Mouse (Mus musculus) thymus, adult 2 months (tissue): ENCODE measurements at regions not wholly inside any gene's neighbourhood (a gene's known extent, or its start where the extent isn't known, plus 50 kb on each side); places are given as distances from the start of the nearest gene placed in this dataset.

Experiments
- DNase-seq: peaks from one replicate; pipeline ENCODE4 v3.0.0; 2021
- H3K27ac ChIP-seq: fragments of 200-500 bp; 2 replicates; pipeline ENCODE4 v1.5.1; 2012; ENCODE audit warnings: low read length, control low read depth; ENCODE audit not compliant: control insufficient read depth, insufficient read depth
- H3K27me3 ChIP-seq: fragments of 200-500 bp; 2 replicates; pipeline ENCODE4 v1.6.1; 2012; ENCODE audit warnings: mild to moderate bottlenecking, low read length, moderate library complexity, mixed read lengths; ENCODE audit not compliant: control insufficient read depth, insufficient read depth
- H3K36me3 ChIP-seq: fragments of 200-500 bp; 2 replicates; pipeline ENCODE4 v1.6.1; 2012; ENCODE audit warnings: mild to moderate bottlenecking, low read length, moderate library complexity; ENCODE audit not compliant: control insufficient read depth, insufficient read depth
- H3K4me1 ChIP-seq: fragments of 200-500 bp; replicated peaks from 2 replicates; pipeline ENCODE4 v1.6.1; 2012; ENCODE audit warnings: low read length; ENCODE audit not compliant: control insufficient read depth, insufficient read depth
- H3K4me3 ChIP-seq: fragments of 200-500 bp; 2 replicates; pipeline ENCODE4 v1.5.1; 2012; ENCODE audit warnings: mild to moderate bottlenecking, low read length, control low read depth, moderate library complexity; ENCODE audit not compliant: control insufficient read depth, insufficient read depth
- CTCF ChIP-seq: fragments of 200-500 bp; IDR thresholded peaks from 2 replicates; pipeline ENCODE4 v1.5.1; 2012; ENCODE audit warnings: mild to moderate bottlenecking, control low read depth, low read length, moderate library complexity, borderline replicate concordance; ENCODE audit not compliant: control insufficient read depth, poor library complexity, insufficient read depth; ENCODE audit errors: extremely low read depth
- POLR2A ChIP-seq: fragments of 200-500 bp; IDR thresholded peaks from 2 replicates; pipeline ENCODE4 v1.6.1; 2012; ENCODE audit warnings: mild to moderate bottlenecking, low read length, control low read depth, moderate library complexity; ENCODE audit not compliant: control insufficient read depth, poor library complexity, insufficient read depth; ENCODE audit errors: extremely low read depth
- WGBS: fragments of 180-500 bp; shearing (Covaris S2); methylation state at CpG from one replicate; pipeline ENCODE4 v1.1.7; 2018; 5-methylcytosine and 5-hydroxymethylcytosine counted together

GRCm38 (mm10) chr3:120786659-120787058, 384.8 kb downstream of the Rwdd3 start:
- Histone ChIP-seq H3K4me1 (no peaks in the 10 kb centered on the region), H3K36me3 (no peaks in the 10 kb centered on the region), H3K27me3 (no peaks in the 10 kb centered on the region), H3K4me3 (no peak overlapping the region), H3K27ac (no peak overlapping the region)
- no peak for DNase-seq
- TF ChIP-seq CTCF = no peak
- TF ChIP-seq POLR2A = no peak
- 92% methylated on average over 9 of the region's 9 CpGs for WGBS

- Histone ChIP-seq H3K27ac (no peak overlapping the region), H3K4me3 (no peak overlapping the region), H3K36me3 (no peaks in the 10 kb centered on the region), H3K27me3 (no peaks in the 10 kb centered on the region), H3K4me1 (no peaks in the 10 kb centered on the region)
- 86% methylated on average over 6 of the region's 6 CpGs for WGBS
- TF ChIP-seq POLR2A (no peak), CTCF (no peak)
- no peak for DNase-seq
Observed at GRCm38 (mm10) chr3:120781486-120781885, 390.0 kb downstream of the Rwdd3 start.

- TF ChIP-seq POLR2A (no peak), CTCF (no peak)
- no peak overlapping the region for H3K27ac ChIP-seq
- H3K27me3 ChIP-seq = no peaks in the 10 kb centered on the region
- H3K4me3 ChIP-seq = no peak overlapping the region
- no peaks in the 10 kb centered on the region for H3K4me1 ChIP-seq
- no peak for DNase-seq
- H3K36me3 ChIP-seq = no peaks in the 10 kb centered on the region
Observed at GRCm38 (mm10) chr3:120779091-120779490, 392.4 kb downstream of the Rwdd3 start.

- no peaks in the 10 kb centered on the region for H3K27me3 ChIP-seq
- TF ChIP-seq CTCF (no peak), POLR2A (no peak)
- no peaks in the 10 kb centered on the region for H3K4me1 ChIP-seq
- no peak for DNase-seq
- H3K36me3 ChIP-seq = no peaks in the 10 kb centered on the region
- WGBS = 97% methylated on average over 6 of the region's 6 CpGs
- H3K27ac ChIP-seq = no peak overlapping the region
- no peak overlapping the region for H3K4me3 ChIP-seq
Observed at GRCm38 (mm10) chr3:120774951-120775350, 396.5 kb downstream of the Rwdd3 start.

GRCm38 (mm10) chr3:120761681-120762080, 409.8 kb downstream of the Rwdd3 start:
- TF ChIP-seq CTCF (no peak), POLR2A (no peak)
- Histone ChIP-seq H3K4me3 (no peak overlapping the region), H3K4me1 (no peaks in the 10 kb centered on the region), H3K36me3 (no peaks in the 10 kb centered on the region), H3K27ac (no peak overlapping the region), H3K27me3 (no peaks in the 10 kb centered on the region)
- DNase-seq = no peak
- 88% methylated on average over 4 of the region's 4 CpGs for WGBS

- Histone ChIP-seq H3K27ac (no peak overlapping the region), H3K4me1 (no peaks in the 10 kb centered on the region), H3K27me3 (no peaks in the 10 kb centered on the region), H3K4me3 (no peak overlapping the region), H3K36me3 (no peaks in the 10 kb centered on the region)
- DNase-seq = no peak
- TF ChIP-seq CTCF = no peak
- TF ChIP-seq POLR2A = no peak
- 92% methylated on average over 3 of the region's 3 CpGs for WGBS
Observed at GRCm38 (mm10) chr3:120761223-120761622, 410.3 kb downstream of the Rwdd3 start.

GRCm38 (mm10) chr3:120748513-120748912, 423.0 kb downstream of the Rwdd3 start:
- no peak overlapping the region for H3K27ac ChIP-seq
- no peaks in the 10 kb centered on the region for H3K27me3 ChIP-seq
- no peak for DNase-seq
- H3K36me3 ChIP-seq = no peaks in the 10 kb centered on the region
- H3K4me3 ChIP-seq = no peak overlapping the region
- no peak for TF ChIP-seq POLR2A
- 94% methylated on average over 4 of the region's 4 CpGs for WGBS
- no peaks in the 10 kb centered on the region for H3K4me1 ChIP-seq
